Mouse (Mus musculus): ENCODE measurements around the gene Dlst. TPM values are rescaled to one million over a fixed set of nuclear protein-coding genes. Genes with fewer than 3 reads are reported as not detected.
A peak's percentile ranks its signal among the peaks of the same experiment; 100 is the strongest.

Gene Dlst
- polyA plus RNA-seq, 1 experiment from 2014 or later: 63.2 TPM

DNA sequence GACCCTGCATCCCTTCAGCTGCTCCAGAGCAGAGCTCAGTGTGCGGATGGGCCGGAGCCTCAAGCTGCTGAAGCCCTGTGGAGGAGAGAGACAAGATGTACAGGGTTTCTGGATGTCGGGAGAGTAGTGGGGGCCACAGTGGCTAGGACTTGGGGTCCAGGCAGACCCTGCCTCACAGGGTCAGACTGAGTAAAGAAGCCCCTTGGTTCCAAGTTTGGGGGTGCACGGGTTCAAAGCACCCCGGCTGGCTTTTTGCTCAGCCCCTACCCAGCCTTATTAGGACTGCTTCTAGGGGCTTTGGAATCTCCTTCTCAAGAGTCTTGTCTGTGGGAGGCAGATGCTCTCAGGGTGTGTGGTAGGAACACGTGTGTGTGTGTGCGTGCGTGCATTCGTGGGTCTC lies 36.2 kb downstream of the Dlst start:
- Histone ChIP-seq H3K27ac (replicated peaks) (no peak overlapping the region), H3K4me3 (ENCODE audit: low read depth, low read length) (no peak overlapping the region), H3K36me3 (ENCODE audit: control insufficient read depth, insufficient read depth, low read length) (no peaks in the 10 kb centered on the region), H3K4me1 (replicated peaks; ENCODE audit: control insufficient read depth, insufficient read depth) (no peaks in the 10 kb centered on the region), H3K4me2 (replicated peaks; ENCODE audit: low read depth) (no peak overlapping the region), H3K27me3 (ENCODE audit: control insufficient read depth, insufficient read depth, low read length) (no peaks in the 10 kb centered on the region), H3K9me3 (ENCODE audit: control insufficient read depth, low read length) (no peaks in the 10 kb centered on the region), H3K9ac (ENCODE audit: low read length) (no peak overlapping the region)
- 79% methylated on average over 9 of the region's 9 CpGs for WGBS
- DNase-seq (ENCODE audit: low spot score) (no peak), ATAC-seq (ENCODE audit: low FRiP score, low TSS enrichment) (0 out of 2 replicates have a peak, but pooled peaks have one; percentile 4)
- no peak for TF ChIP-seq CTCF (IDR thresholded peaks at IDR 0.05; ENCODE audit: low read depth)
- no peak for TF ChIP-seq EP300 (optimal IDR thresholded peaks at IDR 0.05)

DNA sequence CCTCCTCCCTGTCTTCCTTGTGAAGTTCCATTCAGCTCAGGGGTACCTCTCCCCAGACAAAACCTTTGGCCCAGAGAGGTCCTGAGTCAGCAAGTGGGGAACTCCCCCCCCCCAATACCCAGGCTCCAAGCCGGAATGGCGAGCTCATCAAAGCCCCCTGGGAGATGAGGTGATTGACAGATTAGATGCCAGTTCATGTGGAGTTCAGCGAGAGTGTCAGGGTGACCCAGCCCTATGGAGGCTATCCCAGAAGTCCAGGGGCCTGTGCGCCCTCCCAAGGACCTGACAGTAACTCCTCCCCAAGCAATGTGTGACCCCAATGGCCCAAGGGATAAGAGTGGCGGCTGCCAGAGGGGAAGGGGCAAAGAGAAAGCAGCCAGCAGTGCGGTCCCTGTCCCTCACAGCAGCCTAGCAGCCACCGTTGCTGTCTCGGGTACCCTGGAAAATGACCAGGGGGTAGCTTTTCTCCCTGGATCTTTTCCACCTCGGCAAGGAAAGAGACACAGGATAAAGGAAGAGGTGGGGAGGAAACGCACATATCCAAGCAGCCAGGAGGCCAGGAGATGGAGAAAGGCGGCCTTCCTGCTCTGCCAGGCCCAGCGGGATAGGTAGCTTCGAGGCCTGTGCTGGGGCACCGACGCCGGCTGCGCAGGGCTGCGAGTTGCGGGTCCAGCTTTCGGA lies 39.8 kb downstream of the Dlst start:
- H3K4me3 ChIP-seq (ENCODE audit: low read depth, low read length): 0 out of 2 replicates have a peak overlapping the region, but pooled peaks have one; percentile 1
- 23% methylated on average over 20 of the region's 20 CpGs for WGBS
- H3K9ac ChIP-seq (ENCODE audit: low read length): no peak overlapping the region
- peak overlapping the region; percentile 34 for H3K4me2 ChIP-seq (replicated peaks; ENCODE audit: low read depth)
- H3K36me3 ChIP-seq (ENCODE audit: control insufficient read depth, insufficient read depth, low read length): no peaks in the 10 kb centered on the region
- DNase-seq (ENCODE audit: low spot score): no peak
- H3K27ac ChIP-seq (replicated peaks): no peak overlapping the region
- H3K9me3 ChIP-seq (ENCODE audit: control insufficient read depth, low read length): no peaks in the 10 kb centered on the region
- no peaks in the 10 kb centered on the region for H3K4me1 ChIP-seq (replicated peaks; ENCODE audit: control insufficient read depth, insufficient read depth)
- no peaks in the 10 kb centered on the region for H3K27me3 ChIP-seq (ENCODE audit: control insufficient read depth, insufficient read depth, low read length)
- TF ChIP-seq EP300 (optimal IDR thresholded peaks at IDR 0.05) (no peak), CTCF (IDR thresholded peaks at IDR 0.05; ENCODE audit: low read depth) (no peak)
- 0 out of 2 replicates have a peak, but pooled peaks have one; percentile 19 for ATAC-seq (ENCODE audit: low FRiP score, low TSS enrichment)

DNA sequence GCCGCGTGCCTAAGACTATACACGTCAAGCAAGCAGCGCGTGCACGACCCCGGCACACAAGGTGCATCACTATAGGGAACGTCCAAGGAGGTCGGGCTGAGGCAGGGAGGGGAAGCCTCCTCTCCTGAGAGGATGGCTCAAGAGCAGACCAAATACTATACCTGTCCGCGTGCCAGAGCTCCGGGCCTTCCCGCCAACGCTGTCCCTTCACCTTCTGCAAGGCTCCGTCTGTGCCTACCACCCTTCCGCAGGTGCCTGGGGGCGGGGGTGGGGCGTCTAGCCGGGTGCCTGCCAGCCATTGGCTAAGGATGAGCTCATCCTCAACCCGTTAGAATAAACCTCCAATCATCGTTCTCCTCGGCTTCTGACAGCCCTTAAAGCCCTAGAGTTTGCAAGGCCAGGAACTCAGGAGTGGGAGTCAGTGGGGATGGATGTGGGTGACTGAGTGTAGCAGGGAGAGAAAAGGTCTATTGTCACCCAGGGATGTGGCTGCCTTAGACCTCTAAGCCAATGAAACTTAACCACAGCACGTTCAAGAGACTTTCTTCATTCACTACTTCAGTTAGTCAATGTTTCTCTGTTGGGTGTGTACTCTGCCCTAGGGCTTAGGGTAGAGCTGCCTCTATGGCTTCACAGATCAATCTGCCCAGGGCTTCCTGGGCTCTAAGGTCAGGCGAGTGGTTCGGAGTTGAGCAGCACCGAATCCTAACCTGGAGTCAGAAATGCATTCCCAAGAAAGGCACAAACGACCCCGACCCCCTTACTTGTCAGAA lies 40.6 kb downstream of the Dlst start, which contains the start of gene Rps6kl1:
Rps6kl1 (minus strand) TSS at position 263 of the 773 bp plus-strand sequence.
- H3K9me3 ChIP-seq (ENCODE audit: control insufficient read depth, low read length): no peaks in the 10 kb centered on the region
- no peak within 1 kb of the TSS for H3K27ac ChIP-seq (replicated peaks)
- H3K4me2 ChIP-seq (replicated peaks; ENCODE audit: low read depth): peak within 1 kb of the TSS; percentile 34
- no peaks in the 10 kb centered on the region for H3K4me1 ChIP-seq (replicated peaks; ENCODE audit: control insufficient read depth, insufficient read depth)
- 16% methylated on average over 28 of the region's 28 CpGs for WGBS
- peak; percentile 53 for ATAC-seq (ENCODE audit: low FRiP score, low TSS enrichment)
- H3K9ac ChIP-seq (ENCODE audit: low read length): no peak within 1 kb of the TSS
- DNase-seq (ENCODE audit: low spot score): peak; percentile 54
- H3K4me3 ChIP-seq (ENCODE audit: low read depth, low read length): 0 out of 2 replicates have a peak within 1 kb of the TSS, but pooled peaks have one; percentile 1
- no peaks in the 10 kb centered on the region for H3K27me3 ChIP-seq (ENCODE audit: control insufficient read depth, insufficient read depth, low read length)
- H3K36me3 ChIP-seq (ENCODE audit: control insufficient read depth, insufficient read depth, low read length): no peaks in the 10 kb centered on the region
- TF ChIP-seq EP300 (optimal IDR thresholded peaks at IDR 0.05) (no peak), CTCF (IDR thresholded peaks at IDR 0.05; ENCODE audit: low read depth) (no peak)

DNA sequence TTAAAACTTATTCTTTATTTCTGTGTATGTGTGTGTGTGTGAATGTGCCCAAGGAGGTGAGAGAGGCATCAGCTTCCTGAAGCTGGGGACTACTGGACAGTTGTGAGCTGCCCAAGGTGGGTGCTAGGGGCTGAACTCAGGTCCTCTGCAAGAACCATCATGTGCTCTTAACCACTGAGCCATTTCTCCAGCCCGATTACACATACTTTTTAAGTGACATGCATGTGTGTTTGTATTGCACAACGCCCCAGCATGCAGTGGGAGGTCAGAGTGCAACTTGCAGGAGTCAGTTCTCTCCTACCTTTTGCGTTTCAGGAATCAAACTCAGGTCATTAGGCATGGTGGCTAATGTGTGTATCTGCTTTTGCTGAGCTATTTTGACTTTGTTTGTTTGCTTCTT lies 42.4 kb downstream of the Dlst start:
- H3K27ac ChIP-seq (replicated peaks): no peak overlapping the region
- DNase-seq (ENCODE audit: low spot score): no peak
- no peak overlapping the region for H3K4me3 ChIP-seq (ENCODE audit: low read depth, low read length)
- H3K36me3 ChIP-seq (ENCODE audit: control insufficient read depth, insufficient read depth, low read length): no peaks in the 10 kb centered on the region
- no peak overlapping the region for H3K9ac ChIP-seq (ENCODE audit: low read length)
- H3K4me2 ChIP-seq (replicated peaks; ENCODE audit: low read depth): no peak overlapping the region
- no peaks in the 10 kb centered on the region for H3K9me3 ChIP-seq (ENCODE audit: control insufficient read depth, low read length)
- 54% methylated on average over 3 of the region's 3 CpGs for WGBS
- H3K27me3 ChIP-seq (ENCODE audit: control insufficient read depth, insufficient read depth, low read length): no peaks in the 10 kb centered on the region
- no peak for TF ChIP-seq EP300 (optimal IDR thresholded peaks at IDR 0.05)
- TF ChIP-seq CTCF (IDR thresholded peaks at IDR 0.05; ENCODE audit: low read depth): no peak
- no peaks in the 10 kb centered on the region for H3K4me1 ChIP-seq (replicated peaks; ENCODE audit: control insufficient read depth, insufficient read depth)
- ATAC-seq (ENCODE audit: low FRiP score, low TSS enrichment): no peak

DNA sequence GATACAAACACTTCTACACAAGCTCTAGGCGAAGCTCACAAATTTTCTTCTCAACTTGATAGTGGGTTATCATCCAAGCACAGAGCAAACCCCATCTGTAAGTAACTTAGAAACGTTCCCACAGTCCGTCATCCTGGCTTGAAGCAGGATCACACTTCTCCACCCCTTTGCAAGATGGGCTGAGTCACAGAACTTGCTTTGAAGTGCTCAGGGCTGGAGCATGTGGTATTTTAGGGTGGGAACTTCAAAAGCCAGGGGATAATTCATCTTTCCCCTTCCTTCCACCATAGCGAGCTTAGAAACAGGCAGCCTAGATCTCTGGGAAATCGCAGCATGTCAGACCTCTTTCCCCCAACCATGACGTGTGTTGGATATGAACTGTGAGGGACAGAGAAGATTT lies 45.7 kb downstream of the Dlst start:
- DNase-seq (ENCODE audit: low spot score) (no peak), ATAC-seq (ENCODE audit: low FRiP score, low TSS enrichment) (peak; percentile 53; the same call in 1 of the 2 replicates)
- H3K4me2 ChIP-seq (replicated peaks; ENCODE audit: low read depth): no peak overlapping the region
- no peak overlapping the region for H3K27ac ChIP-seq (replicated peaks)
- no peaks in the 10 kb centered on the region for H3K4me1 ChIP-seq (replicated peaks; ENCODE audit: control insufficient read depth, insufficient read depth)
- H3K36me3 ChIP-seq (ENCODE audit: control insufficient read depth, insufficient read depth, low read length): no peaks in the 10 kb centered on the region
- no peak for TF ChIP-seq CTCF (IDR thresholded peaks at IDR 0.05; ENCODE audit: low read depth)
- TF ChIP-seq EP300 (optimal IDR thresholded peaks at IDR 0.05): no peak
- WGBS: 17% methylated on average over 6 of the region's 6 CpGs
- no peak overlapping the region for H3K9ac ChIP-seq (ENCODE audit: low read length)
- H3K27me3 ChIP-seq (ENCODE audit: control insufficient read depth, insufficient read depth, low read length): no peaks in the 10 kb centered on the region
- H3K4me3 ChIP-seq (ENCODE audit: low read depth, low read length): no peak overlapping the region
- H3K9me3 ChIP-seq (ENCODE audit: control insufficient read depth, low read length): no peaks in the 10 kb centered on the region
